Mouse (Mus musculus) lung, embryonic 15.5 days (tissue): ENCODE results near the gene Card11. TPM values are rescaled to one million over a fixed set of nuclear protein-coding genes. Genes with fewer than 3 reads are reported as not detected.

Experiments used
- ATAC-seq: fragments of 200-750 bp; cut with Nextera tagmentation; 2 replicates; pipeline ENCODE4 v1.8.0; 2017; ENCODE audit warnings: moderate number of reproducible peaks, borderline replicate concordance; ENCODE audit not compliant: low FRiP score, low TSS enrichment; ENCODE audit errors: extremely low read depth
- H3K27ac ChIP-seq: fragments of 300-500 bp; sonication (generic); 2 replicates; pipeline ENCODE4 v1.5.1; 2015; ENCODE audit warnings: moderate library complexity, mild to moderate bottlenecking, inconsistent platforms
- H3K27me3 ChIP-seq: fragments of 300-500 bp; sonication (generic); 2 replicates; pipeline ENCODE4 v1.6.1; 2015; ENCODE audit warnings: inconsistent platforms
- H3K36me3 ChIP-seq: fragments of 300-500 bp; sonication (generic); 2 replicates; pipeline ENCODE4 v1.6.1; 2015; ENCODE audit warnings: inconsistent platforms
- H3K4me1 ChIP-seq: fragments of 300-500 bp; sonication (generic); 2 replicates; pipeline ENCODE4 v1.6.1; 2015; ENCODE audit warnings: inconsistent platforms
- H3K4me2 ChIP-seq: fragments of 300-500 bp; sonication (generic); 2 replicates; pipeline ENCODE4 v1.6.1; 2015; ENCODE audit warnings: inconsistent platforms, mild to moderate bottlenecking, moderate library complexity
- H3K4me3 ChIP-seq: fragments of 300-500 bp; sonication (generic); 2 replicates; pipeline ENCODE4 v1.5.1; 2015; ENCODE audit warnings: mild to moderate bottlenecking, inconsistent platforms
- H3K9ac ChIP-seq: fragments of 300-500 bp; sonication (generic); 2 replicates; pipeline ENCODE4 v1.6.1; 2015; ENCODE audit warnings: inconsistent platforms
- H3K9me3 ChIP-seq: fragments of 300-500 bp; sonication (generic); 2 replicates; pipeline ENCODE4 v1.6.1; 2016; ENCODE audit warnings: inconsistent platforms
- WGBS: fragments of 180-500 bp; shearing (Covaris S2); methylation state at CpG from one replicate; pipeline ENCODE4 v1.1.7; 2015; 5-methylcytosine and 5-hydroxymethylcytosine counted together
- polyA plus RNA-seq: library from polyadenylated mRNA; unstranded; fragments of >200 nt; fragmentation: Nextera tagmentation; extraction: Ambion mirVana; gene quantifications from 2 replicates; pipeline ENCODE4 v1.2.1, GENCODE M21; 2015

Card11 gene
- polyA plus RNA-seq, 1 experiment from 2014 or later: 0.57 TPM

GRCm38 (mm10) chr5:140940923-140941491 lies 59.4 kb downstream of the Card11 start:
- ATAC-seq: no peak
- Histone ChIP-seq H3K36me3 (no peaks in the 10 kb centered on the region), H3K9me3 (no peaks in the 10 kb centered on the region), H3K27me3 (no peaks in the 10 kb centered on the region), H3K4me1 (no peaks in the 10 kb centered on the region), H3K27ac (no peak overlapping the region), H3K4me2 (no peak overlapping the region), H3K9ac (no peak overlapping the region), H3K4me3 (no peak overlapping the region)
- 62% methylated on average over 14 of the region's 14 CpGs for WGBS

DNA sequence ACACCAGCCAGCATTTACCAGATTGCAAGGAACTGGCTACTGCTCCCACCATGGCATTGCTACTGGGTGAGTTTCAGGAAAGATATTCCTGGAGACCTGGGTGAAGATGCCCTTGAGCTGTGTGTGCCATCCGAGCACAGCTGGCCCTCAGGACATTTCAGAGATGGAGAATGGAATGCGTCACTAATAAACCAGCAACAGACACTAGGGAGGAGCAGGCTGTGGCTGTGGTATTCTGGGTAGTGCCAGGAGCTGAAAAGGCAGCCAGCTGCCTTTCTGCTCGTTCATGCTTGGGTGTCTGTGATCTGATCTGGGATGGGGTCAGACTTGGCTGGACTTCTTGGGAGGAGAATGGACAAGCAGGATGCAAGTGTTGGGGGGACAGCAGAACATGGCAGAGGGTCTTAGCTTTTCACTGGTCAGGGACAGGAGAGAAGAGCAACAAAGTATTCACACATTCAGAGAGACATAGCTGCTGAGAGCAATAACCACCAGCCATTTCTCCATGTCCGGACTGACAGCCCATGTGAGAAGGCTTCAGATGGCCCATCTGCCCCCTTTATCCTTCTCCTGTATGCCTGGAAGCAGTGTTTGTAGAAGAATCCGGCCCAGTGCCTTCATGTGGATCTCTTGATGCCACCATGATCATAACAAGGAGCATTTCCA lies 60.0 kb downstream of the Card11 start:
- Histone ChIP-seq H3K4me3 (no peak overlapping the region), H3K4me2 (no peak overlapping the region), H3K27me3 (no peaks in the 10 kb centered on the region), H3K9me3 (no peaks in the 10 kb centered on the region), H3K4me1 (no peaks in the 10 kb centered on the region), H3K36me3 (no peaks in the 10 kb centered on the region), H3K9ac (no peak overlapping the region), H3K27ac (no peak overlapping the region)
- ATAC-seq: no peak
- 57% methylated on average over 5 of the region's 5 CpGs for WGBS

- 66% methylated on average over 7 of the region's 7 CpGs for WGBS
- Histone ChIP-seq H3K27me3 (no peaks in the 10 kb centered on the region), H3K9me3 (no peaks in the 10 kb centered on the region), H3K4me2 (no peak overlapping the region), H3K4me3 (no peak overlapping the region), H3K36me3 (no peaks in the 10 kb centered on the region), H3K27ac (no peak overlapping the region), H3K4me1 (peaks cover 3% of the 10 kb centered on the region; the same call in 1 of the 2 replicates), H3K9ac (no peak overlapping the region)
- ATAC-seq: no peak
Observed at GRCm38 (mm10) chr5:140936816-140937215, 63.6 kb downstream of the Card11 start.

GRCm38 (mm10) chr5:140935848-140936247 lies 64.5 kb downstream of the Card11 start:
- Histone ChIP-seq H3K4me2 (no peak overlapping the region), H3K4me1 (peaks cover 4% of the 10 kb centered on the region; the same call in 1 of the 2 replicates), H3K4me3 (no peak overlapping the region), H3K9me3 (no peaks in the 10 kb centered on the region), H3K27me3 (no peaks in the 10 kb centered on the region), H3K27ac (no peak overlapping the region), H3K9ac (no peak overlapping the region), H3K36me3 (no peaks in the 10 kb centered on the region)
- 90% methylated on average over 3 of the region's 3 CpGs for WGBS
- no peak for ATAC-seq

DNA sequence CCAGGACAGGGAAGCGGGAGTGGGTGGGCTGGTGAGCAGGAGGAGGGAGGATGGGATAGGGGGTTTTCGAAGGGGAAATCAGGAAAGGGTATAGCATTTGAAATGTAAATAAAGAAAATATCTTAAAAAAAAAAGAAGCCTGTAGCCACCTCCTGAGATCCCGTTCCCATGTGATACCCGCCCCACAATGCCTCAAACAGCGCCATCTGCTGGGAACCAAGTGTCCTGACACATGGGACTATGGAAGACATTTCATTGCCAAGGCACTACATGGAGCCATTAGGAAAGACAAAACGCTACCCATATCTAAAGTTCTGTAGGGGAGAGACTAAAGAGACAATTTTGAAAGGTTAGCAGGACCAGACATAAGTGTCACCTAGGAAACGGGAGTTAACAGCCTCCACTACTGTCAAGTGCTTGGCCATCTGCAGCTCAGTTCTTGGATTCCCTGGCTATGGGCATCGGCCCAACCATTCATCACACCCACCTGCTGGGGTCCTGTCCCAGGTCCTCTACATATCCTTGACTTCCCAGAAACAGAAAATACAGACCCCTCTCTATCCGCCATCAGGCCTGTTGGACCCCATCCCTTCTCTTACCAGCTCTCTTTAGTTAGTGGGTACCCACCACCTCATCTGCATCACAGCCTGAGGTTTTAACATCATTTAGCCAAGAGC lies 65.6 kb downstream of the Card11 start:
- Histone ChIP-seq H3K4me2 (no peak overlapping the region), H3K36me3 (no peaks in the 10 kb centered on the region), H3K4me3 (no peak overlapping the region), H3K9ac (no peak overlapping the region), H3K4me1 (peaks cover 4% of the 10 kb centered on the region; the same call in 1 of the 2 replicates), H3K27me3 (no peaks in the 10 kb centered on the region), H3K9me3 (no peaks in the 10 kb centered on the region), H3K27ac (no peak overlapping the region)
- 69% methylated on average over 9 of the region's 9 CpGs for WGBS
- no peak for ATAC-seq

DNA sequence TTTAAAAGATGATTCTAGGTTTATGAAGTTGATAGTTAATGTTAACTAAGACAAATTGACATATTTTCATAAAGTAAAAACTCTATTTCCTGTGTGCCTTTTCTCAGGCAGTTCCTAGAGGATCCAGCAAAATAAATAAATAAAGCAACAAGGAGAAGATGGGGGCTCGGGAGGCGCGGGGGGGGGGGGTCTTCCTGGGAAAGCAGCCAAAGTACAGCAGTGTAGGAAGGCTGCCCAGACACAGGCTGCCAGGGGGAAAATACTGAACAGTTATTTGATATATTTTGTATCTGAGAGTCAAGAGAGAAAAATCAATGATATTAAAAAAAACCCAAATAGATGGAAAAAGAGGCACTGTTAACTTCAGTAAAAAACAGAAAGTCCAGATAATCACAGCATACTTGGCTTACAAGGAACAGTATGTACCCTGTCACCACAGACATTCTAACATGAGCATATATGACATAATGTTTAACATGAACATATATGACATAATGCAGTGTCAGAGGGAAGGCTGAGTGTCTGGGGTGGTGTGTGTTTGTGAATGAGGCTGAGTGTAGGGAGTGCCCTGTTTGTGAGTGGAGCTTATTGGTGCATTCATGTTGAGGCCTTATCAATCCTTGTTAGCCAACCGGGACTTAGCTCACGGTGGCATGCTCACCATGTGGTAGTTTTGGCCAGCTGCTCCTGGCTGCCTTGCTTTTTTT lies 68.7 kb downstream of the Card11 start:
- 29% methylated on average over 5 of the region's 5 CpGs for WGBS
- no peak overlapping the region for H3K4me3 ChIP-seq
- peaks cover 4% of the 10 kb centered on the region; the same call in 1 of the 2 replicates for H3K4me1 ChIP-seq
- H3K9ac ChIP-seq: no peak overlapping the region
- no peak overlapping the region for H3K27ac ChIP-seq
- peak; percentile 66; the same call in 1 of the 2 replicates for ATAC-seq
- H3K36me3 ChIP-seq: no peaks in the 10 kb centered on the region
- no peaks in the 10 kb centered on the region for H3K9me3 ChIP-seq
- H3K27me3 ChIP-seq: no peaks in the 10 kb centered on the region
- H3K4me2 ChIP-seq: no peak overlapping the region

DNA sequence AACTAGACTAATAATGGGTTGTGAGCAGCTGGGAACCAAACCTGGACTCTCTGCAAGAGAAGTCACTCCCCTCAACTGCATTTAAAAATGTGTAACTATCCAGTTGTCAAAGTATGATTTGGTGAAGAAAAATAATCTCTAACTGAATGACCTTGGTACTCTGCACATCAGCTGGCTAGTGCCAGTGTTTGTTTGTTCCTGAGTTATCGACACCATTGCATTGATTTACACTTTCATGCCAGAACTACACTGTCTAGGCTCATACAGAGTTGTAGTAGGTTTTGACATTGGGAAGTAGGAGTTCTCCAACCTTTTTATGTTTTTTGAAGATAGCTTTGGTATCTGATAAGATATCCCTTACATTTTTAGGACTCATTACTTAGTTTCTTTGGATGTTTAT lies 81.9 kb downstream of the Card11 start:
- peaks cover 7% of the 10 kb centered on the region; the same call in 1 of the 2 replicates for H3K9me3 ChIP-seq
- H3K4me3 ChIP-seq: no peak overlapping the region
- no peaks in the 10 kb centered on the region for H3K27me3 ChIP-seq
- H3K9ac ChIP-seq: no peak overlapping the region
- ATAC-seq: no peak
- 83% methylated on average over 1 of the region's 1 CpGs for WGBS
- no peaks in the 10 kb centered on the region for H3K36me3 ChIP-seq
- no peak overlapping the region for H3K27ac ChIP-seq
- H3K4me1 ChIP-seq: no peaks in the 10 kb centered on the region
- H3K4me2 ChIP-seq: no peak overlapping the region

- 73% methylated on average over 1 of the region's 1 CpGs for WGBS
- H3K9ac ChIP-seq: no peak overlapping the region
Observed at GRCm38 (mm10) chr5:140917807-140918206, 82.6 kb downstream of the Card11 start.

DNA sequence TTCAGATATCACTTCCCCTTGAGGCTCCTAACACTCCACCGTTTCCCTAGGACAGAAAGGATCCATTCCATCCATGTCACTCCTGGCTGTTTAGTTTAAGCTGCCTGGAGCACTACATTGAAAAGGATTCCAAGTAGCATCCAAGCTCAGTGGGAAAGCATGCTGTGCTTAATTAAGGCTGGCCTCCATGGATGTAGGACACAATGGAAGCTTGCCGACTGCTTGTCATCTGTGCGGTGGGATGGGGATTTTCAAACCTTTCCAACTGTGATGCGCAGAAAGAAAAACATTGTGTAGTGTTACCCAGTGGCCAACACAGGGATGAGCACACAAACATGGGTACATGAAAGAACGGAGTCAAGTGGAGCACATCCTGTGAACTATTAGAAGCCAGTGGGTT lies 89.5 kb downstream of the Card11 start:
- H3K9ac ChIP-seq: no peak overlapping the region
- H3K27me3 ChIP-seq: no peaks in the 10 kb centered on the region
- H3K4me2 ChIP-seq: no peak overlapping the region
- 84% methylated on average over 5 of the region's 5 CpGs for WGBS
- no peak overlapping the region for H3K4me3 ChIP-seq
- H3K9me3 ChIP-seq: no peaks in the 10 kb centered on the region
- ATAC-seq: no peak
- H3K27ac ChIP-seq: no peak overlapping the region
- H3K36me3 ChIP-seq: no peaks in the 10 kb centered on the region
- no peaks in the 10 kb centered on the region for H3K4me1 ChIP-seq

More at GRCm38 (mm10) chr5:140917807-140918206, 82.6 kb downstream of the Card11 start:
- H3K4me2 ChIP-seq: no peak overlapping the region
- H3K27ac ChIP-seq: no peak overlapping the region
- no peaks in the 10 kb centered on the region for H3K4me1 ChIP-seq
- no peak for ATAC-seq
- no peaks in the 10 kb centered on the region for H3K36me3 ChIP-seq
- peaks cover 7% of the 10 kb centered on the region; the same call in 1 of the 2 replicates for H3K9me3 ChIP-seq
- no peaks in the 10 kb centered on the region for H3K27me3 ChIP-seq
- H3K4me3 ChIP-seq: no peak overlapping the region

- no peaks in the 10 kb centered on the region for H3K27me3 ChIP-seq
- H3K4me1 ChIP-seq: no peaks in the 10 kb centered on the region
- no peaks in the 10 kb centered on the region for H3K9me3 ChIP-seq
- H3K4me3 ChIP-seq: no peak overlapping the region
- no peak overlapping the region for H3K4me2 ChIP-seq
- no peaks in the 10 kb centered on the region for H3K36me3 ChIP-seq
- H3K9ac ChIP-seq: no peak overlapping the region
- no peak for ATAC-seq
- H3K27ac ChIP-seq: no peak overlapping the region
- 78% methylated on average over 13 of the region's 13 CpGs for WGBS
Observed at GRCm38 (mm10) chr5:140900866-140901265, 99.5 kb downstream of the Card11 start.

DNA sequence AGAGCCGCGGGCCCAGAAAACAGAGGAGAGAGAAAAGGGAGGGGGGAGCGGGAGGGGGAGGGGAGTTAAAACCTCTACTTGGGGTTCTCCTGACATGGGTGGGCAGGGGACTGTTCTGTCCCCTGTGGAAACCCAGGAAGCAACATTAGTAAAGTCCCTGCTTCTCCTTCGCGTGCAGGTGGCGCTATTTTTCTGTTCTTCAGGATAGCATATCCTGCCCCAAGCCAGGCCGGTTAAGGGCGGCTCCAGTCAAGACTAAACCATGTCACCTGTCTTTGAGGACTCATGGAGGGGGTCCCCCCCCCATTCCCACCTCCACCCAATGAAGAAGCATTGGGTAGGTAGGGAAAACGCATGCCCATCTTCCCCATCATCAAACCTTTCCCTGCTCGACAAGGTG lies 109.3 kb downstream of the Card11 start:
- Histone ChIP-seq H3K9me3 (no peaks in the 10 kb centered on the region), H3K9ac (no peak overlapping the region), H3K27me3 (no peaks in the 10 kb centered on the region), H3K4me2 (peak overlapping the region; percentile 26), H3K27ac (no peak overlapping the region), H3K4me3 (no peak overlapping the region), H3K36me3 (no peaks in the 10 kb centered on the region), H3K4me1 (peaks cover 26% of the 10 kb centered on the region)
- WGBS: 38% methylated on average over 10 of the region's 10 CpGs
- no peak for ATAC-seq
